Mouse (Mus musculus) limb, embryonic 10.5 days (tissue): ENCODE results near the gene Rsph1. TPM values are rescaled to one million over a fixed set of nuclear protein-coding genes. Genes with fewer than 3 reads are reported as not detected.

ENCODE experiments used
- DNase-seq: peaks from one replicate; pipeline ENCODE4 v3.0.0-alpha.2; 2017; ENCODE audit warnings: low spot score
- H3K27ac ChIP-seq: fragments of 300-500 bp; sonication (generic); 2 replicates; pipeline ENCODE4 v1.5.1; 2016; ENCODE audit warnings: mild to moderate bottlenecking
- H3K27me3 ChIP-seq: fragments of 300-500 bp; sonication (generic); 2 replicates; pipeline ENCODE4 v1.6.1; 2016; ENCODE audit warnings: low read depth, mild to moderate bottlenecking; ENCODE audit not compliant: poor library complexity, severe bottlenecking
- H3K36me3 ChIP-seq: fragments of 300-500 bp; sonication (generic); 2 replicates; pipeline ENCODE4 v1.6.1; 2016; ENCODE audit warnings: mild to moderate bottlenecking, moderate library complexity
- H3K4me1 ChIP-seq: fragments of 300-500 bp; sonication (generic); 2 replicates; pipeline ENCODE4 v1.6.1; 2016
- H3K4me3 ChIP-seq: fragments of 300-500 bp; sonication (generic); 2 replicates; pipeline ENCODE4 v1.5.1; 2016; ENCODE audit warnings: mild to moderate bottlenecking, moderate library complexity
- H3K9me3 ChIP-seq: fragments of 300-500 bp; sonication (generic); replicated peaks from 2 replicates; pipeline ENCODE4 v1.6.1; 2016; ENCODE audit warnings: mild to moderate bottlenecking
- WGBS: fragments of 180-500 bp; shearing (Covaris S2); methylation state at CpG from one replicate; pipeline ENCODE4 v1.1.7; 2016; 5-methylcytosine and 5-hydroxymethylcytosine counted together
- polyA plus RNA-seq: library from polyadenylated mRNA; unstranded; fragments of >200 nt; fragmentation: Nextera tagmentation; extraction: Ambion mirVana; gene quantifications from 2 replicates; pipeline ENCODE4 v1.2.1, GENCODE M21; 2016

Rsph1 gene
- polyA plus RNA-seq, 1 experiment from 2014 or later, result 0.90 TPM

DNA sequence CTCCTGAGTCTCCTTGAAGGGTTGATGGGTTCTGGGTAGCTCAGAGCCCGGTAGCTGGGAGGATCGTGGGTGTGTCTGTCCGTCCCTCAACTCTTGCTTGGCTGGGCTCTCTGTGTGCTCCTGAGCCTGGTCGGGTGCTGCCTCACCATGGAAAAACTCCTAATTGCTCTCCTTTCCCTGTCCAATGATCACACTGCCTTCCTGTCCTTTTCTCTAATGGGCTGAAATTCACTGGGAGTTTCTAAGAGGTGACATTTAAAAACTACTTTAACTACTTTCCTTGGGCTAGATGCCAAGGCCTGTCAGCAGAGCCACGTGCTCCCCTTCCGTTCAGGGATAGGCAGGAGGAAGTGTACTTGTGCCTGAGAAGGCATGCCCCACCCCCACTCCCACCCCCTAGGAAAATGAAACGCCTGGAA lies 20.3 kb upstream of the Rsph1 start:
- Histone ChIP-seq H3K4me3 (no peak overlapping the region), H3K4me1 (peaks cover 33% of the 10 kb centered on the region), H3K9me3 (no peaks in the 10 kb centered on the region), H3K27me3 (peaks cover 54% of the 10 kb centered on the region), H3K36me3 (no peaks in the 10 kb centered on the region), H3K27ac (no peak overlapping the region)
- no peak for DNase-seq
- WGBS, result 30% methylated on average over 7 of the region's 7 CpGs

DNA sequence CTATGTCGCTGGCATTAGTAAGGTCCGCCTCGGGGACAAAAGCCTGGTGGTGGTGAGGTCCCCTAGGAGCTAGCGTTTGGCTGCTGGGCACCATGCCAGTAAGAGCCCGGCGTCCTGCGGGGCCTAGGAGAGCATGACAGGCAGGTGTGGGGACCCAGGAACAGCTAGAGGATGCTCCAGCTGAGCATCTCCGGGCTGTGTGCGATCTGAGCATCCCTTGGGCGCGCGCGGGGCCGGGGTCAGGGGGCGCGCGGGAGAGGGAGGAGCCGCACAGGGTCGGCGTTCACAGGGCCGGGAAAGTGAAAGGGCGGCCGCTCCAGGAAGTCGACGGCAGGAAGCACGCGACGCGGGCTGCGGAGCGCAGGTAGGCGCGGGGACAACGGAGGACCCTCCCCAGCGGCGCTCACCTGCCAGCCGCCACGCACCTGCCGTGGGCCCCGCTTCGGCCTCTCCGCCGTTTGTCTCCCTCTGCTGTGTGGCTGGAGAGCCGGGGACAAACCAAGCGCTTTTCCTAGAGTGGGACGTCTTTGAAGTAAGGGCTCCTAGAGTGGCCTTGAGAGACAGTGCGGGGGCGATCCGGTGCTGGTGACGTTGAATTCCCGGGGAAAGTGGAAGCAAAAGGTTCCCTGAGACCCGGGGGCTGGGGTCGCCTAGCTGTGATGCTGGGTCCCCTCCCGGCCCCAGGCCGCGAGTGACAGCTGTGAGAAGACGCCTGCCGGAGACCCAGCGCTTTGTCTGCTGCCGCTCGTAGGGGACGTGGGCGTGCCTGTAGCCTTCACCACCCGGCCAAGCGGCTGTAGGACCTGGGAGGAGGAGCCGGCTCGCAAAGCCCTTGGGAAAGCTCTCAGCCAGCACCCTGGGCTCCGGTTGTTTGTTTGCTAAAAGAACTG lies 19.0 kb upstream of the Rsph1 start:
- no peaks in the 10 kb centered on the region for H3K36me3 ChIP-seq
- peaks cover 54% of the 10 kb centered on the region for H3K27me3 ChIP-seq
- peaks cover 33% of the 10 kb centered on the region for H3K4me1 ChIP-seq
- H3K27ac ChIP-seq, result peak overlapping the region; percentile 72
- peak; percentile 74 for DNase-seq
- H3K4me3 ChIP-seq, result peak overlapping the region; percentile 72
- no peaks in the 10 kb centered on the region for H3K9me3 ChIP-seq
- WGBS, result 1% methylated on average over 66 of the region's 68 CpGs

DNA sequence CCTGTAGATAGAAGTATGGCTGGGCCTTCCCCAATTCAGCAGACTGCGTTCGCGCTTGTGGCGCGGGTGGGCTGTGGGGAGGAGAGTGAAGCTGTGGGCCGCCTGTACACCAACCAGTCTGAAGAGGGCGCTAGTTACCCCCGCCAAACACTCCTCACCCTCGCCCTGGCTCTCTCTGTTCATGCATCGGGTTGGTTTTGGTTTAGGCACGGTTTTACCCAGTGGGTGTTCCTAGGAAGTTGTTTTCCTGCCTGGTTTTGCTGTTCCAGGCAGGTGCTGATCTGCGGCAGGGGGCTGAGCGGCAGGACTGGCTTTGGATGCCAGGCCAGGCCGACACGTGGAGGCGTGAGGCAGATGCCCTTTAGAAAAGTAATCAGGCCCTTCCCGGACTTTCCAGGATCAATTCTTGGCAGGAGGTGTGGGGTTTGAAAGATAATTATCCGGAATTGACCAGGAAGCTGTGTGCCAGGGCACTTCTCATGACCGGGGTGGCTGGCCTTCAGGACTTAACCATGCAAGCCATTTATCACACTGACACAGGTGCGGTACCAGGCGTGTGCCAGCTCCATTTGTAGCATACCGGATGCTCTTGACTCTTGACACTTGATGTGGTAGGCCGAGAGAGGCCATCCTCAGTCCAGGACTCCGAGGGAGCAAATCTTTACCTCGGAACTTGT lies 18.2 kb upstream of the Rsph1 start:
- Histone ChIP-seq H3K4me3 (peak overlapping the region; percentile 72), H3K36me3 (no peaks in the 10 kb centered on the region), H3K9me3 (no peaks in the 10 kb centered on the region), H3K4me1 (peaks cover 32% of the 10 kb centered on the region), H3K27me3 (peaks cover 53% of the 10 kb centered on the region), H3K27ac (0 out of 2 replicates have a peak overlapping the region, but pooled peaks have one; percentile 72)
- peak; percentile 44 for DNase-seq
- 18% methylated on average over 25 of the region's 25 CpGs for WGBS

DNA sequence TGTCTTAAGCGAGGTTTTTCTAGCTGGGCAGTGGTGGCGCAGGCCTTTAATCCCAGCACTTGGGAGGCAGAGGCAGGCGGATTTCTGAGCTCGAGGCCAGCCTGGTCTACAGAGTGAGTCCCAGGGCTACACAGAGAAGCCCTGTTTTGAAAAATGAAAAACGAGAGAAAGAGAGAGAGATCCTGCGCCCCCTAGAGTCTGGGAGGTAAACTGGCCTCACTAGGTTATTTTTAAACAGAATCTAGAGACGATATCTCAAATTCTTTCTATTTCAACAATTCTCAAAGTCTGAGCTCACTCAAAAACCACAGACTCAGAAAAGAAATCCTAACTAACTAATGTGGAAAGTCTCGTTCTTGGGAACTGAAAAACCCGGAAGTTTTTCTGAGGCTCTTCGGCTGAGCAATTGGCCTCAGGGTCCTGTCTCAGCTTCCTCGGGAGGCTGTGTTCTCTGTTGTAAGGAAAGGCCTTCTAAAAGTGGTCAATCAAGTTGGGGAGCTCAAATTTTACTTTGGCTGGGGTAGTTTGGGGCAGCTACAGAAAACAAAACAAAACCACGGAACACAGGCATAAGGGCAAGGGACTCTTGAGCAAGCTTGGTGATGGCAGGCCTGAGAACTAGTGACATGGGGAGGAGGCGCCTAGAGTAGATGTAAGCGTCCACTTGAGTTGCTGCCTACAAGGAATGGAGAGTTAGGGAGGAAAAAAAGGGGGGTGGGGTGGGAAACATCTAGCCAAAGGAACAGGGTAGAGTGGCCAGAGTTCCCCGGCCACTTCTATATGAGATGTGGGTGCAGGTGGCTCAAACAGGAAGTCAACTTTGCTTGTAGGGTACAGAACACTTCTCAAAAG lies 17.4 kb upstream of the Rsph1 start:
- H3K4me3 ChIP-seq, result no peak overlapping the region; the same call in 1 of the 2 replicates
- H3K36me3 ChIP-seq, result no peaks in the 10 kb centered on the region
- 84% methylated on average over 15 of the region's 15 CpGs for WGBS

DNA sequence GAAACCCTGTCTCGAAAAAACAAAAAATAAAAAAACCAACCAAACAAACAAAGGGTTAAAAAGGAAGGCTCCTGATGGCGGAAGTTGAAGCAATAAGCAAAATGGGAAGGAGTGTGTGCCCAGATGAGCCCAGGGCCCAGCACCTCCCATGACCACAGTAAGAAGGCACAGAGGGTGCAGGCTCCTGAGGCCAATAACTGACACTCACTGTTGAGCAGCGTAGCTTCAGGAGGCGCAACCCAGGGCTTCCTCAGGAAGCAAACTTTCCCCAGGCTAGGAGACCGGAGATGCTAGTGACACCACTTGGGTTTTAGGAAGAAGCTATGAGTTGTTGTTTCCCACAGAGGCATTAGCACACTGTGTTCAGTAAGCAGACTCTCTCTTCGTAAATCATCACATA lies 13.7 kb upstream of the Rsph1 start:
- Histone ChIP-seq H3K27me3 (peaks cover 16% of the 10 kb centered on the region), H3K4me1 (peaks cover 16% of the 10 kb centered on the region), H3K9me3 (no peaks in the 10 kb centered on the region), H3K27ac (no peak overlapping the region), H3K36me3 (no peaks in the 10 kb centered on the region), H3K4me3 (no peak overlapping the region)
- WGBS, result 68% methylated on average over 6 of the region's 6 CpGs
- no peak for DNase-seq

More for the DNA sequence above, 17.4 kb upstream of the Rsph1 start:
- Histone ChIP-seq H3K27me3 (peaks cover 49% of the 10 kb centered on the region), H3K4me1 (peaks cover 32% of the 10 kb centered on the region), H3K27ac (no peak overlapping the region), H3K9me3 (no peaks in the 10 kb centered on the region)
- DNase-seq, result no peak

DNA sequence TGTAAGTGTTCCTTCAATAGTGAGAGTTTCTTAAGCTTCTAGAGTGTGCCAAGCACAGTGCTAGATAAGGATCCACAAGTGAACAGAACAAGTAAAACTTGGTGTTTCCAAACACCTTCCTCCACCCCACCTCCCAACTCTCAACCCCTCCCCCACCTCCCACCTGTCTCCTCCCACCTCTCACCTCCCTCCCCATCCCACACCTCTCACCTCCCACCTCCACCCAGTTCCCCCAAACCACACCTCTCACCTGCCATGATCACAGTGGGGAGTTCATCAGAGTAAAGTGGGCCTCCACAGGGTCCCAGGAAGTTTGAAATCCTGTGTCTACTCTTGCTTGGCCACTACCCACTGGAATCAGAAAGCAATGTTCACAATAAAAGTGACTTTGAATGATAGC lies 13.1 kb upstream of the Rsph1 start:
- no peak overlapping the region for H3K27ac ChIP-seq
- peaks cover 11% of the 10 kb centered on the region for H3K4me1 ChIP-seq
- no peaks in the 10 kb centered on the region for H3K9me3 ChIP-seq
- DNase-seq, result no peak
- no peaks in the 10 kb centered on the region for H3K36me3 ChIP-seq
- no peak overlapping the region for H3K4me3 ChIP-seq
- peaks cover 10% of the 10 kb centered on the region for H3K27me3 ChIP-seq

DNA sequence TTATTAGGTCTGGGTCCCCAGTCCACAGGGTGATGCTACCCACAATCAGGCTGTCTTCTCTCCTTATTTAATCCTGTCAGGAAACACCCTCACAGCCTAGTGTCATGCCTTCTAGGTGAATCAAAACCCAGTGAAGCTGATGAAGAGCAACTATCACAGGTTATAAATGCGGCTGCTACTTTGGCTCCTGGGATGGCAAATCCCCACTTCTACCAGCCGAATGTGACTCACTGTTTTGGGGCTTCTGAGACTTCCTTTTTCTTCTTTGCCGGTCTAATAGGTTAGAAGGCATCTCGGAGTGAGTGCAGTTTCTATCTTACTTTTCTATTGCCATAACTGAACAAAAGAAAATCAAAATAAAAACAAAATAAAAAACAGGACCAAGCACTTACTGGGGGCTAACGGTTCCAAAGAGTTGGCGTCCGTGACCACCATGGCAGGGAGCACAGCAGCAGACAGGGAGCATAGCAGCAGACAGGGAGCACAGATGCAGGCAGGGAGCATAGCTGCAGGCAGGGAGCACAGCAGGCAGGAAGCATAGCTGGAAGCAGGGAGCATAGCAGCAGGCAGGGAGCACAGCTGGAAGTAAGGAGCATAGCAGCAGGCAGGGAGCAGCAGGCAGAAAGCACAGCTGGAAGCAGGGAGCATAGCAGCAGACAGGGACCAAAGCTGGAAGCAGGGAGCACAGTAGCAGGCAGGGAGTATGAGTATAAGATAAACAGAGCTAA lies 12.0 kb upstream of the Rsph1 start:
- Histone ChIP-seq H3K27me3 (no peaks in the 10 kb centered on the region), H3K36me3 (no peaks in the 10 kb centered on the region), H3K4me1 (peaks cover 7% of the 10 kb centered on the region; the same call in 1 of the 2 replicates), H3K4me3 (no peak overlapping the region), H3K9me3 (no peaks in the 10 kb centered on the region), H3K27ac (no peak overlapping the region)
- WGBS, result 63% methylated on average over 7 of the region's 7 CpGs
- DNase-seq, result no peak

DNA sequence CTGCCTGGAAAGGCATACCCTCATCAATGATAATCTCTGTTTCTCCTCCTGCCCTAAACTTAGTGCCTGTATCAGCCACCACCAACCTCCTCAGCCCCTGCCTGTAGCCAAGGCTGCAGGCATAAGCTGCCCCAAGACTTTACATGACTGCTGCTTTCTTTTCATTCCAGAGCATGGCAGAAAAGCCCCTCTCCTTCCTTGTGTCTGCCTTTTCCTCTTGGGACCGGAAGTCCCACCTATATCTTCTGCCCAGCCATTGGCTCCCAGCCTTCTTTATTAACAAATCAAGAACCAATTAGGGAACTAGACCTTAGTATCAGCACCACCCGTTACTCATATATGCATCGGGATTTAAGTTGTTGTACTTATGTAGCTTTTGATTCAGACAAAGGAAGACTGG lies 10.0 kb upstream of the Rsph1 start:
- H3K27me3 ChIP-seq, result no peaks in the 10 kb centered on the region
- WGBS, result 89% methylated on average over 3 of the region's 3 CpGs
- H3K36me3 ChIP-seq, result no peaks in the 10 kb centered on the region
- peaks cover 12% of the 10 kb centered on the region for H3K4me1 ChIP-seq
- no peak for DNase-seq
- no peak overlapping the region for H3K4me3 ChIP-seq
- no peaks in the 10 kb centered on the region for H3K9me3 ChIP-seq
- no peak overlapping the region for H3K27ac ChIP-seq

DNA sequence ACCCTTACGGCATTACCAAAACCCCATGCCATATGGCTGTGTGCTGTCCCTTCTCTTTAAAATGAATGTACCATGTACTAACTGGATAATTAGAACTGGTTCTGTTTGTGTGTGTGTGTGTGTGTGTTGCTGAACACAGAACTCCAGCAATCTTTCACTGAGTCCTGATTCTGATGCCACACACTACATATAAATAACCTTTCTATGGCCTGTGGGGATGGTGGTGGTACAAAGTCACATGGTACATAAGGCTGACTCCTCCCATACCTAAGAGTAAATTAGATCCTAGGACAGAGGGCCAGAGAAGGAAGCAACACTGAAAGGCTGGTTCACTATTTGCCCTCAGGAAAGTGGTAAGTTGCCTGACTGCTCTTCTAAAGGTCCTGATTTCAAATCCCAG lies 9.3 kb upstream of the Rsph1 start, which contains the start of gene Slc37a1:
Gene Slc37a1 (plus strand): TSS at position 301 of the 400 bp plus-strand sequence.
- peaks cover 12% of the 10 kb centered on the region for H3K4me1 ChIP-seq
- H3K27me3 ChIP-seq, result no peaks in the 10 kb centered on the region
- H3K9me3 ChIP-seq, result no peaks in the 10 kb centered on the region
- 92% methylated on average over 1 of the region's 1 CpGs for WGBS
- DNase-seq, result no peak
- no peaks in the 10 kb centered on the region for H3K36me3 ChIP-seq
- no peak within 1 kb of the TSS for H3K4me3 ChIP-seq
- no peak within 1 kb of the TSS for H3K27ac ChIP-seq

DNA sequence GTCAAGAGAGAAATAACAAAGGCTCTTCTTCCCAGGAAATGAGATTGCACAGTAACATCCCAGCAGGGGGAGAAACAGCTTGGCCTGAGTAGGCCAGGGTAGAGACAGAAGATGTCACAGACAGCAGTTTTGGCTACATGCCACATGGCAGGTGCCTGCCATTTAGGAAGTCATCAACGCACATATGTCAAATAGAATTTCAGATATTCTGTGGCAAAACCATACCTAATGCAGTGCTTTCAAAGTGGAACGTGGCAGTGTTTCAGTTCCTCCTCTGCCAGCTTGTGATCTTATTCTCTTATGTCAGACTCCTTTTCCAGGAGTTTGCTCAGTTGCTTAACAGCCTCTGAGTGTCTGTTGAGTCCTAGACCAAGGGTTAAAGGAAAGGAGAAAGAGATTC lies 8.7 kb upstream of the Rsph1 start:
- DNase-seq, result no peak
- H3K4me1 ChIP-seq, result peaks cover 10% of the 10 kb centered on the region
- no peak overlapping the region for H3K4me3 ChIP-seq
- no peaks in the 10 kb centered on the region for H3K27me3 ChIP-seq
- no peaks in the 10 kb centered on the region for H3K36me3 ChIP-seq
- no peak overlapping the region for H3K27ac ChIP-seq
- WGBS, result 86% methylated on average over 2 of the region's 2 CpGs
- no peaks in the 10 kb centered on the region for H3K9me3 ChIP-seq

DNA sequence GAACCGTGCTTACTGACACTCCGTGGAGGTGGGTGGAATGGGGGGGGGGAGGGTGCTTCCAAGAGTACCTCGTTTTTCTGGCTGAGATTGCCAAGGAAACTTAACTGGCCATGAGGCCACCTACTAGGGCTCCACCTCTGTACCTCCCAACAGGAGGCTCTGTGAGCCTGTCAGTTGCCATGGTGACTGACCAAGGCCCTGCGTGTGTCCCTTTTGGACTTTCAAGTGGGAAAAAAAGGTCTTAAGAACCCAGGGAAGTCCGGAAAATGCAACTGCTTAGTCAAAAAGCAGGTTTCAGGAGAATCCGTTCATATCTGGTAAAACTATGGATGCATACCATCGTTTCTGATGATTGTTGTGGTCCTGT lies 5.5 kb upstream of the Rsph1 start:
- no peaks in the 10 kb centered on the region for H3K9me3 ChIP-seq
- H3K4me1 ChIP-seq, result peaks cover 7% of the 10 kb centered on the region
- no peak for DNase-seq
- H3K36me3 ChIP-seq, result no peaks in the 10 kb centered on the region
- 34% methylated on average over 7 of the region's 7 CpGs for WGBS
- H3K27ac ChIP-seq, result no peak overlapping the region
- H3K27me3 ChIP-seq, result no peaks in the 10 kb centered on the region
- no peak overlapping the region for H3K4me3 ChIP-seq
